Mouse (Mus musculus) liver, embryonic 14.5 days (tissue): ENCODE data around the gene Furin.

Experiments
- CTCF ChIP-seq: IDR thresholded peaks from 2 replicates; pipeline ENCODE4 v1.5.1; 2016; ENCODE audit warnings: antibody characterized with exemption, low read depth, control low read depth
- EP300 ChIP-seq: IDR thresholded peaks from 2 replicates; pipeline ENCODE4 v1.6.1; 2016; ENCODE audit warnings: antibody characterized with exemption, low read depth

DNA sequence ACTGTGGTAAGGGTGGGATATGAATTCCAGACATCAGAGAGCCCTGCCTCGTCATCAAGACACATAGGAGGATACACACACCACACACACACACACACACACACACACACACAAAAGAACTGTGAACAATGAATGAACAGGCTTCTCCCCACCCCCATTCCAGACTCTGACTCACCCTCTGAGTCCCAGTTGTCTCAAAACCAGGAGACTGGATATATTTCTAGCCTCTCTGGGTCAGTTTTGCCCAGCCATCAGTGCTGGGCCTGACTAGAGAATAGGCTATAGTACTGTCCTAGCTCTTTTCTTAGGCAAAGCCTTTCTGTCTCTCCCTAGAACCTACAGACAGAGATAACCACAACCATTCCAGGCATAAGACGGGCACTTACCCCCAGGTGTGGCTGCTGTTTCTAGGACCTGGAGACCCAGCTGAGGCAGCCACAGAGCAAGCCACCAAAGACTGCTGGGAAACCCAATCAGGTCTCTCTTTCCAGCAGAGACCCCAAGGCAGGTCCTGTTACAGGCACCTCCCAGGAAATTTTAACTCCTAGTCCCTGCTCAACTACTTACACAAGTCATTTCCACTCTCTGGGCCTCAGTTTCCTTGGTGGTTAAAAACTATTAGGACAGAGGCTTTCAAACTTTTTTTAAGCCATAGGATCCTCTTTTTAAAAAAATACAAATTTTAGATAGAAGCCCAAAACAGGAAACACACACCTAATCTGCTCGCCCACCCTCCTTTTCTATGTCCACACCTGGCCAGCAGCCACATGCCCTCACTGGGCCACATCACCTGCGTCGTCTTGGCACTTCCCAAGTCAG, 4.0 kb downstream of the Furin start:
- no peak for TF ChIP-seq CTCF
- no peak for TF ChIP-seq EP300
